Mouse (Mus musculus): Measurements from ENCODE around the gene Serpina9. TPM values are rescaled to one million over a fixed set of nuclear protein-coding genes. Genes with fewer than 3 reads are reported as not detected.
"Not testable (repeated sequence)": the region's sequence is repeated elsewhere in the genome, so short reads cannot be mapped to it uniquely, and the experiment has no call there.

Serpina9 gene
- total RNA-seq, 1 experiment from 2014 or later, result not detected

DNA sequence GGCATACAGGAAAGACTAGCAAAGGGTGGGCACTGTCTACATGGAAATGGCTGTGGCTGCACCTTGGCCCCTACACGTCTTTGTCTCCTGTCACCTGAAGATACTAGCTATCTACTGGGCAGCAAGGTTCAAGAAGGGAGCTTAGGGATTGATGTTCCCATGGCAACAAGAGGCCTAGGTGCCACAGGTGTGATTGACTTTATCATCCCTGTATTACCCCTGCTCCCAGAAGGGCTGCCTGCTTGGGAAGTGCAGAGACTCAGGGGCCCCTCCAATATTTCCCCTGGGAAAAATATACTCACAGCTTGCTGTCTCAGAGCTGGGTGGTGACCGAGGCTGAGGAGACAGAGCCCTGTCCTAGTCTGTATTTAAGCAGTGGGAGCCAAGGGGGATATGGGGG is 57.0 kb downstream of the Serpina9 start:
- ATAC-seq (replicated peaks; ENCODE audit: insufficient number of reproducible peaks, low FRiP score, low TSS enrichment, poor library complexity, severe bottlenecking), result not testable (repeated sequence)

DNA sequence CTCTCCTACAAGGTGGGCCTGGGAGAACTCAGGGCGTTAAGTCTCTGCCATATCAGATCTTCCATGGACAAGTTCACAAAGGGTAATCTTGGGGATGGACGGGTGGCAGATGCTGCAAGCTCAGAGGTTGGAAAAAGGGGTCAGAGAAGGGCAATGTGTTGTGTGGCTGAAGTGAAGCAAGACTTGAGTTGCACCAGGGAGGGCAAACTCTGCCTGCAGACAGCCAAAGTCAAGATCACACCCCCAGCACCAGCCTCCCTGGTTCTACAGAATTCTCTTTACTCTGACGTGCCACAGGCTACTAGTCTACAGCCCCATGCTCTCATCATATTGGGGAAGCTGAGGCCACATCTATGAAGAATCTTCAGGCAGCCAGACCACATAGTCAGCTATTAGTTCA is 60.6 kb downstream of the Serpina9 start:
- not testable (repeated sequence) for ATAC-seq (replicated peaks; ENCODE audit: insufficient number of reproducible peaks, low FRiP score, low TSS enrichment, poor library complexity, severe bottlenecking)

- no peak for ATAC-seq (replicated peaks; ENCODE audit: insufficient number of reproducible peaks, low FRiP score, low TSS enrichment, poor library complexity, severe bottlenecking)
Measured at GRCm38 (mm10) chr12:103946243-103946642, 67.3 kb downstream of the Serpina9 start.

Other genes with a start within 250 kb of the Serpina9 start
- not detected in 3 replicates for gene Serpina1d, start 240.2 kb downstream of the Serpina9 start, total RNA-seq (2017)
- not detected in 3 replicates for gene Serpina1b, start 183.4 kb downstream of the Serpina9 start, total RNA-seq (2017)
- not detected in 3 replicates for gene Serpina1a, start 150.2 kb downstream of the Serpina9 start, total RNA-seq (2017)
- not detected in 3 replicates for gene Serpina1c, start 108.9 kb downstream of the Serpina9 start, total RNA-seq (2017)
- gene Serpina1e, start 54.8 kb downstream of the Serpina9 start, total RNA-seq (2017), result not detected in 3 replicates
- 0.48 to 1.6 TPM in 2 of 3 replicates, not detected in the other for gene Serpina11, start 23.8 kb downstream of the Serpina9 start, total RNA-seq (2017)
- gene Serpina12, start 30.7 kb upstream of the Serpina9 start, total RNA-seq (2017), result not detected in 3 replicates
- gene Serpina5, start 87.4 kb upstream of the Serpina9 start, total RNA-seq (2017), result not detected in 3 replicates
- not detected in 3 replicates for gene Serpina3a, start 99.0 kb upstream of the Serpina9 start, total RNA-seq (2017)
- gene Serpina3b, start 114.2 kb upstream of the Serpina9 start, total RNA-seq (2017), result 0.19 TPM in 1 of 3 replicates, not detected in the others
- not detected in 3 replicates for gene Serpina3c, start 140.1 kb upstream of the Serpina9 start, total RNA-seq (2017)
- 0.86 to 3.9 TPM (median 1.1 TPM) in 3 replicates for gene Serpina3f, start 200.8 kb upstream of the Serpina9 start, total RNA-seq (2017)
- 37.7 to 97.9 TPM (median 42.7 TPM) in 3 replicates for gene Serpina3g, start 222.5 kb upstream of the Serpina9 start, total RNA-seq (2017)
- gene Serpina3i, start 249.4 kb upstream of the Serpina9 start, total RNA-seq (2017), result 0.49 TPM in 1 of 3 replicates, not detected in the others

Data from monocyte, adult 5-6 weeks (primary cell).